Mouse (Mus musculus) embryo, embryonic 11.5 days (tissue): ENCODE results near the gene Il5.

Source experiments
- DNase-seq: peaks from one replicate; pipeline ENCODE4 v3.0.0-alpha.2; 2012; ENCODE audit warnings: low read depth, low spot score

Il5 gene

GRCm38 (mm10) chr11:53770125-53770791, 49.7 kb downstream of the Il5 start:
- peak; percentile 42 for DNase-seq

- no peak for DNase-seq
These were observed 50.6 kb downstream of the Il5 start for GRCm38 (mm10) chr11:53771001-53771744.

- no peak for DNase-seq
These were observed 51.9 kb downstream of the Il5 start for GRCm38 (mm10) chr11:53772536-53772935.

GRCm38 (mm10) chr11:53773087-53773486, 52.5 kb downstream of the Il5 start, which contains the start of gene Gm17334:
Gene Gm17334 (minus strand): TSS chr11:53773187.
- DNase-seq = no peak

- DNase-seq = no peak
These were observed 53.2 kb downstream of the Il5 start for GRCm38 (mm10) chr11:53773641-53774360.
